In the genomic region with DNA sequence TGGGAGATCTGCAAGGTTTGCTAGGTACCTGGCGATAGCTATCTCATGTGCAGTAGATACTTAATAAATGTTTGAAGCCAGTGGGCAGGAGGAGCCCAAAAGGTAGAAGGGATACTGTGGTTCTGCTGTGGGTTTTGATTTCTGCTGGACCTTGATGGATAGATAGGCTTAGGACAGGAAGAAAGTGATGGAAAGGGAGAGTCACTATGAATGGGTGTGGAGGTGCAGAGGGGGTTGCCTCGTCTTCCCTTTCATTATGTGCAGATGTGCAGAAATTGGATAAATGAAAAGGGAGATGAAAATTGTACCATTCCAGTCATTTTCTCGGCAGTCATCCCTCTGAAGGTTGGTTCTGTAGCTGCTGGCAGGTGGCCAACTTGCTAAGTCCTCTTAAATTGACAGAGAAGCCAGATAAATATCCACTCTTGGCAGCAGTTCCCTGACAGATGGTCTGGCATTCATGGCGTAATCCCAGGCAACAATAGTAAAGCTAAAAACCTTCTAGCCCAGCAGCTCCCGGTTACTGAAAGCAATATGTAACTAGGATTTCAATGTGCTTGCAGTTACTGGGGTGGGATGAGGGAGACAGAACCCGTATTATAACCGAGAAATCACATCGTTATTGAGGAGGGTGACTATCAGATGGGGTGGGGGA, we compare ENCODE assay signal across 7 mouse cellular contexts.
DNase-seq lines count a peak whose midpoint lies in the region; ATAC-seq and TF ChIP-seq lines count a peak whose summit lies in the region.

No protein-coding gene starts in this region.

- H3K36me3 ChIP-seq in hindbrain, embryonic 13.5 days = no peaks in the 10 kb centered on the region
- H3K36me3 ChIP-seq in lung, embryonic 16.5 days (ENCODE audit: control insufficient read depth, insufficient read depth, low read length) = no peaks in the 10 kb centered on the region

- POLR2A ChIA-PET in Patski (lab: Charles Lee) = interaction anchor here (1.1 kb wide), 1 partner anchor 13 kb away, joined by 3 read pairs; no protein-coding TSS in a partner anchor

- in situ Hi-C loops in Patski (cut with MboI; ENCODE audit: low pct_unique_long_range_greater_than_20kb) = no loop called here

- no peak overlapping the region for H3K9ac ChIP-seq in hindbrain, embryonic 13.5 days
- H3K9ac ChIP-seq in lung, embryonic 16.5 days (ENCODE audit: low read length) = no peak overlapping the region

- CTCF ChIA-PET in Patski (lab: Charles Lee) = no interaction called here

- no peaks in the 10 kb centered on the region for H3K9me3 ChIP-seq in hindbrain, embryonic 13.5 days
- H3K9me3 ChIP-seq in lung, embryonic 16.5 days (ENCODE audit: control insufficient read depth, low read length) = no peaks in the 10 kb centered on the region

- no peaks in the 10 kb centered on the region for H3K27me3 ChIP-seq in Patski
- no peaks in the 10 kb centered on the region for H3K27me3 ChIP-seq in hindbrain, embryonic 13.5 days
- no peaks in the 10 kb centered on the region for H3K27me3 ChIP-seq in lung, embryonic 16.5 days (ENCODE audit: control insufficient read depth, insufficient read depth, low read depth, low read length)

- DNase-seq in Patski (ENCODE audit: low read depth, low spot score) = peak; percentile 24
- peak; percentile 52 for DNase-seq in adrenal gland, postnatal 14 days
- DNase-seq in fat pad, adult 2 months (ENCODE audit: extremely low read depth, low read depth, low spot score) = peak; percentile 14
- DNase-seq in retina, postnatal 7 days (ENCODE audit: low read depth, low spot score) = peak; percentile 84
- DNase-seq in c-Kit-positive CD71-positive TER-119-positive erythroid progenitor cells, embryonic 14.5 days (ENCODE audit: low spot score) = no peak

- WGBS in hindbrain, embryonic 13.5 days = 19% methylated on average over 8 of the region's 8 CpGs
- WGBS in lung, embryonic 16.5 days = 23% methylated on average over 8 of the region's 8 CpGs

- peak overlapping the region; percentile 55 for H3K27ac ChIP-seq in hindbrain, embryonic 13.5 days
- H3K27ac ChIP-seq in lung, embryonic 16.5 days (ENCODE audit: low read length) = no peak overlapping the region

- no peak for ATAC-seq in Patski
- ATAC-seq in hindbrain, embryonic 13.5 days (ENCODE audit: low FRiP score) = peak; percentile 86
- peak; percentile 67; the same call in 1 of the 2 replicates for ATAC-seq in lung, embryonic 16.5 days (ENCODE audit: low read depth)

- peaks cover 21% of the 10 kb centered on the region for H3K4me1 ChIP-seq in hindbrain, embryonic 13.5 days (replicated peaks)
- peaks cover 4% of the 10 kb centered on the region; the same call in 1 of the 2 replicates for H3K4me1 ChIP-seq in lung, embryonic 16.5 days (replicated peaks; ENCODE audit: control insufficient read depth, insufficient read depth, low read length)

- no peak for TF ChIP-seq CTCF in Patski (IDR thresholded peaks at IDR 0.05)

- peak overlapping the region; percentile 18; the same call in 1 of the 2 replicates for H3K4me2 ChIP-seq in hindbrain, embryonic 13.5 days
- H3K4me2 ChIP-seq in lung, embryonic 16.5 days (ENCODE audit: low read depth, low read length) = peak overlapping the region; percentile 22

- no peak overlapping the region for H3K4me3 ChIP-seq in hindbrain, embryonic 13.5 days
- no peak overlapping the region for H3K4me3 ChIP-seq in lung, embryonic 16.5 days (ENCODE audit: low read length)
